Mouse (Mus musculus): ENCODE measurements around the gene Tab3.

- TF ChIP-seq CTCF (IDR thresholded peaks at IDR 0.05; ENCODE audit: insufficient read depth, low read length) (no peak), POLR2A (IDR thresholded peaks at IDR 0.05; ENCODE audit: borderline replicate concordance, extremely low read depth, low read depth, low read length) (no peak)
These were observed 8.7 kb downstream of the Tab3 start for GRCm38 (mm10) chrX:85582517-85582916.

All from lung, adult 2 months (tissue).